Mouse (Mus musculus): ENCODE measurements around the gene Rbfox2. TPM values are rescaled to one million over a fixed set of nuclear protein-coding genes. Genes with fewer than 3 reads are reported as not detected.

Rbfox2 gene
- total and polyA plus RNA-seq, 2 experiments: 17.4 to 21.5 TPM

DNA sequence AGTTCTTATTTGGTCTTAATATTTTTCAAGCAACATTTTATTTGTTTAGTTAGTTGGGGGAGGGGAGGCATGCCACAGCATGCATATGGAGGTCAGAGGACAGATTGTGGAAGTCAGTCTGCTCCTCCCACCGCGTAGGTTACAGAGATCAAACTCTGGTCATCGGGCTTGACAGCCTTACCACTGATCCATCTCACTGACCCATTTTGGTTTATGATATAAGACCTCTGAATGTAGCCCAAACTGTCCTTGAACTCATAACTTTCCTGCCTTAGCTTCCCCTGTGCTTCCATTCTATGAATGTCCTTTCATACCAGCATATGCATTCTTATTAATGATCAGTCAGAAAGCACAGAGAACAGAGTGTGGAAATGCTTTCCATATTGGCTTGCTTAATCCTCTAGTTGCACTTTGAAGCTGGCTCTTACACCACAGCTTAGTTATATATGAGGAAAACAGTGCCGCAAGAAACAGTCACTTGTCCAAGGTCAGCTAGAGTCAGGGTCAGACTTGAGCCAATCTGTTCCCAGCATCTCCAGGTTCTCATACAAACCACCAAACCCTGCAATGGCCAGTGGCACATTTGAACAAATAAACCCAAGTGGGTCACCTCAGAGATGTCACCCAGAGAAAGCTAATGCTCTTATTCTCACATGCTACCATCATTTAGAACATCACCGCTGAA lies 62.8 kb downstream of the Rbfox2 start:
- H3K27me3 ChIP-seq (ENCODE audit: control insufficient read depth, insufficient read depth, low read length): no peaks in the 10 kb centered on the region
- TF ChIP-seq CTCF (IDR thresholded peaks at IDR 0.05; ENCODE audit: low read depth, low read length) (no peak), POLR2A (IDR thresholded peaks at IDR 0.05; ENCODE audit: extremely low read depth, insufficient read depth, low read length) (no peak)
- H3K4me1 ChIP-seq (ENCODE audit: control insufficient read depth, insufficient read depth, low read length): peaks cover 36% of the 10 kb centered on the region
- peak; percentile 87 for DNase-seq (ENCODE audit: extremely low read depth, low read depth, low spot score)
- no peak overlapping the region for H3K4me3 ChIP-seq (ENCODE audit: insufficient read depth, low read depth, low read length)
- H3K27ac ChIP-seq (replicated peaks; ENCODE audit: insufficient read depth, low read depth, low read length): peak overlapping the region; percentile 76
- H3K36me3 ChIP-seq (ENCODE audit: control insufficient read depth, insufficient read depth, low read length): no peaks in the 10 kb centered on the region
- no peak overlapping the region for H3K9ac ChIP-seq (ENCODE audit: low read depth, low read length)
- 25% methylated on average over 5 of the region's 5 CpGs for WGBS
- H3K79me2 ChIP-seq (ENCODE audit: control insufficient read depth, insufficient read depth, low read length): peaks cover 38% of the 10 kb centered on the region

DNA sequence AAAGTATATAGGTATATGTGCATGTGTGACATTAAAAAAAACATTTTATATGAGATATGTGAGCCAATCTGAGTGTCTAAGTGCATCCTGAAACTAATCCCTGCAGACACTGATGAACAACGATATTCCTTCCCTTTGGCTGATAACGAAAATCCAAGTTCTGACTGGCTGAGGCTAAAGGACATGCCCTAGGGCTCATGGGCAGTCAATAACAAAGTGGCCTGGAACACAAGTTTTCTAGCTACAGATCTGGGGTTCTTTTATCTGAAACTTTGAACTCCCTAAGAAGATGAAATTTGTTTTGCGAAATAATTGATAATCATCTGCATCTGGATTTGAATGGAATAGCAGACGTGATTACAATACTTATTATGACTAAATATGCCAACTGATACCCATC lies 66.2 kb downstream of the Rbfox2 start:
- peaks cover 29% of the 10 kb centered on the region for H3K79me2 ChIP-seq (ENCODE audit: control insufficient read depth, insufficient read depth, low read length)
- no peaks in the 10 kb centered on the region for H3K27me3 ChIP-seq (ENCODE audit: control insufficient read depth, insufficient read depth, low read length)
- no peak overlapping the region for H3K4me3 ChIP-seq (ENCODE audit: insufficient read depth, low read depth, low read length)
- 15% methylated on average over 4 of the region's 4 CpGs for WGBS
- H3K27ac ChIP-seq (replicated peaks; ENCODE audit: insufficient read depth, low read depth, low read length): peak overlapping the region; percentile 72
- DNase-seq (ENCODE audit: extremely low read depth, low read depth, low spot score): peak; percentile 70
- H3K36me3 ChIP-seq (ENCODE audit: control insufficient read depth, insufficient read depth, low read length): no peaks in the 10 kb centered on the region
- no peak for TF ChIP-seq CTCF (IDR thresholded peaks at IDR 0.05; ENCODE audit: low read depth, low read length)
- no peak for TF ChIP-seq POLR2A (IDR thresholded peaks at IDR 0.05; ENCODE audit: extremely low read depth, insufficient read depth, low read length)
- no peak overlapping the region for H3K9ac ChIP-seq (ENCODE audit: low read depth, low read length)
- H3K4me1 ChIP-seq (ENCODE audit: control insufficient read depth, insufficient read depth, low read length): peaks cover 42% of the 10 kb centered on the region

DNA sequence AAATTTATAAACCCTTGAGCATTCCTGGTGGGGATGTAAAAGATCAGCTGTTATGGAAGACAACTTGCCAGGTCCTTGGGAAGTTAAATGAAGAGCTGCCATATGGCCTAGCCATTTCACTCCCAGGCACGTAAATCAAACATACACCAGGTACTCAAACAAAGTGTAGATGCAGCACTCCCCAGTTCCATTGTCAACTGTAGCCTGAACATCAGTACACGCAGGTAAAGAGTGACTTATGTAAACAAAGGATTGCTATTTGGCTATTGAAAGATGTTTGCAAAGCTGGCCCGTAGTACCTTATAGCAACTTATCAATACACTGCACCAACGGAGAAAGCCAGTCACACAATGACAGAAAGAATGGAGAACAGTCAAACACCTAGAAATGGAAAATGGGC lies 67.2 kb downstream of the Rbfox2 start:
- TF ChIP-seq POLR2A (IDR thresholded peaks at IDR 0.05; ENCODE audit: extremely low read depth, insufficient read depth, low read length): no peak
- TF ChIP-seq CTCF (IDR thresholded peaks at IDR 0.05; ENCODE audit: low read depth, low read length): no peak
- Histone ChIP-seq H3K4me3 (ENCODE audit: insufficient read depth, low read depth, low read length) (no peak overlapping the region), H3K79me2 (ENCODE audit: control insufficient read depth, insufficient read depth, low read length) (peaks cover 30% of the 10 kb centered on the region), H3K27ac (replicated peaks; ENCODE audit: insufficient read depth, low read depth, low read length) (no peak overlapping the region), H3K36me3 (ENCODE audit: control insufficient read depth, insufficient read depth, low read length) (no peaks in the 10 kb centered on the region), H3K27me3 (ENCODE audit: control insufficient read depth, insufficient read depth, low read length) (no peaks in the 10 kb centered on the region), H3K4me1 (ENCODE audit: control insufficient read depth, insufficient read depth, low read length) (peaks cover 43% of the 10 kb centered on the region), H3K9ac (ENCODE audit: low read depth, low read length) (no peak overlapping the region)
- DNase-seq (ENCODE audit: extremely low read depth, low read depth, low spot score): peak; percentile 66
- WGBS: 33% methylated on average over 4 of the region's 4 CpGs

DNA sequence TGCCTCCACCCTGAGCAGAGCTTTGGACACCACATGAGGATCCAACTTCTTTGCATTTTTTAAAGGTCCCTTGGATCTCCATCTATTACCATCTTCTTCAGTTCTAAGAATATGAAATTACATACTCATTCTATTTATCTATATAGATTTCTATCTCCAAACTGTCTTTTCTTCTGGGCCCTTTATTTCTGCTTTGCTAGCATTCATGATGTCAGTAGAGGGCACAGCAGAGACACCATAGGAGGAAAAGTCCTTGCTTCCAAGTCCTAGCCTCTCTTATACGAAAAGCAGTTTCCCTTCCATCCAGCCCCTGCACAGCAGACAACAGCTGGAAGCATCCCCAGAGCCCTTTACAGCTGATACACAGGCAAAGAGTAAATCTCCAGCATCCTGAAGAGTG lies 69.1 kb downstream of the Rbfox2 start:
- Histone ChIP-seq H3K4me3 (ENCODE audit: insufficient read depth, low read depth, low read length) (no peak overlapping the region), H3K79me2 (ENCODE audit: control insufficient read depth, insufficient read depth, low read length) (peaks cover 40% of the 10 kb centered on the region), H3K36me3 (ENCODE audit: control insufficient read depth, insufficient read depth, low read length) (no peaks in the 10 kb centered on the region), H3K27ac (replicated peaks; ENCODE audit: insufficient read depth, low read depth, low read length) (no peak overlapping the region), H3K9ac (ENCODE audit: low read depth, low read length) (no peak overlapping the region), H3K27me3 (ENCODE audit: control insufficient read depth, insufficient read depth, low read length) (no peaks in the 10 kb centered on the region), H3K4me1 (ENCODE audit: control insufficient read depth, insufficient read depth, low read length) (peaks cover 31% of the 10 kb centered on the region)
- no peak for DNase-seq (ENCODE audit: extremely low read depth, low read depth, low spot score)
- TF ChIP-seq POLR2A (IDR thresholded peaks at IDR 0.05; ENCODE audit: extremely low read depth, insufficient read depth, low read length): no peak
- TF ChIP-seq CTCF (IDR thresholded peaks at IDR 0.05; ENCODE audit: low read depth, low read length): no peak
- 63% methylated on average over 1 of the region's 1 CpGs for WGBS

DNA sequence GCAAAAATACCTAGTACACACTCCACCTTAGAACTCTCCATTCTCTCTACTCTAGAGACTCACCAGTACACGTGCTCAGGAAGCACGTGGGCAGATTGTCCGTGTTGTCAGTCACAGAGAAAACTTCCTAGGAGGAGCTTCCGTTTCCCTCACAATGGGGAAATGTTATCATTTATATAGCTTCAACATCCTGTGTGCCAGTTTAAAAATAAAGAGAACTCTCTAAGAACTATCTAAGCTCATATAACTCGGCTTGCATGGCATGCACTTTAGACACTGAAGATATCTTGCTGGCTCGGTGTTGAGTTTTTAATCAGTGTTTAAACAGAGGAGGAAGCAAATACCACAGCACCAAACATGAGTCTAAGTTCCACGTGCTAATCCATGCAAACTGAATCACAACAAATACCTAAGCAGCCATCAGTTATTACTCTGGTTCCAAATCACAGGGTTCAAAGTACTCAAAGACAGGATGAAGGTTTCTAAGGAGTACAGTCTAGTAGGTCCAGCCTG lies 70.7 kb downstream of the Rbfox2 start:
- DNase-seq (ENCODE audit: extremely low read depth, low read depth, low spot score): peak; percentile 90
- Histone ChIP-seq H3K9ac (ENCODE audit: low read depth, low read length) (no peak overlapping the region), H3K36me3 (ENCODE audit: control insufficient read depth, insufficient read depth, low read length) (no peaks in the 10 kb centered on the region), H3K79me2 (ENCODE audit: control insufficient read depth, insufficient read depth, low read length) (peaks cover 35% of the 10 kb centered on the region), H3K4me3 (ENCODE audit: insufficient read depth, low read depth, low read length) (no peak overlapping the region), H3K27ac (replicated peaks; ENCODE audit: insufficient read depth, low read depth, low read length) (peak overlapping the region; percentile 87), H3K27me3 (ENCODE audit: control insufficient read depth, insufficient read depth, low read length) (no peaks in the 10 kb centered on the region), H3K4me1 (ENCODE audit: control insufficient read depth, insufficient read depth, low read length) (peaks cover 28% of the 10 kb centered on the region)
- no peak for TF ChIP-seq POLR2A (IDR thresholded peaks at IDR 0.05; ENCODE audit: extremely low read depth, insufficient read depth, low read length)
- TF ChIP-seq CTCF (IDR thresholded peaks at IDR 0.05; ENCODE audit: low read depth, low read length): no peak
- 3% methylated on average over 7 of the region's 7 CpGs for WGBS

DNA sequence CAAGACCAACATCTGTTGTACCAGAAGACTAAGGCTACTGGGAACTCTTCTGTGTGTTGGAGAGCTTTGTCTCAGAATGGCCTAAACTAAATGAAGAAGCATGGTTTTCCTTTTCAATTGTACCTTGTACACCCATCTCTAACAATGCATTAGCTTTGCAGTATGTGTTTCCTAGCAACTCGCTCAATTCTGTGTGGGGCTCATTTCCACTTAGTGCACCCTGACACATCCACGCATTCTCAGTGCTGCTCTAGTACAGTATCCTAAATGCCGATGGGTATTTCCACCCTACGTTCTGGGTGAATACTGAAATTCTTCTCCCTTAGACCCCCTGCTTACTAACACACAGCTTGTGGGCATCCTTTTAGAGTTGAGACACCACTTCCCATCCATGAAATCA lies 71.3 kb downstream of the Rbfox2 start:
- Histone ChIP-seq H3K36me3 (ENCODE audit: control insufficient read depth, insufficient read depth, low read length) (no peaks in the 10 kb centered on the region), H3K27me3 (ENCODE audit: control insufficient read depth, insufficient read depth, low read length) (no peaks in the 10 kb centered on the region), H3K4me3 (ENCODE audit: insufficient read depth, low read depth, low read length) (no peak overlapping the region), H3K4me1 (ENCODE audit: control insufficient read depth, insufficient read depth, low read length) (peaks cover 23% of the 10 kb centered on the region), H3K27ac (replicated peaks; ENCODE audit: insufficient read depth, low read depth, low read length) (no peak overlapping the region), H3K9ac (ENCODE audit: low read depth, low read length) (no peak overlapping the region), H3K79me2 (ENCODE audit: control insufficient read depth, insufficient read depth, low read length) (peaks cover 35% of the 10 kb centered on the region)
- 97% methylated on average over 4 of the region's 4 CpGs for WGBS
- TF ChIP-seq CTCF (IDR thresholded peaks at IDR 0.05; ENCODE audit: low read depth, low read length) (no peak), POLR2A (IDR thresholded peaks at IDR 0.05; ENCODE audit: extremely low read depth, insufficient read depth, low read length) (no peak)
- DNase-seq (ENCODE audit: extremely low read depth, low read depth, low spot score): no peak

Measured in liver, adult 2 months (tissue).